Mouse (Mus musculus) limb, embryonic 11.5 days (tissue): ENCODE measurements around the gene Tprn. TPM values are rescaled to one million over a fixed set of nuclear protein-coding genes. Genes with fewer than 3 reads are reported as not detected.

Source experiments
- ATAC-seq: fragments of 200-750 bp; cut with Nextera tagmentation; 2 replicates; pipeline ENCODE4 v1.8.0; 2017; ENCODE audit warnings: low read depth; ENCODE audit not compliant: insufficient number of reproducible peaks, low FRiP score, low TSS enrichment
- DNase-seq: peaks from one replicate; pipeline ENCODE4 v3.0.0-alpha.2; 2015; ENCODE audit warnings: low spot score
- H3K27ac ChIP-seq: fragments of 300-500 bp; sonication (generic); replicated peaks from 2 replicates; pipeline ENCODE4 v1.5.1; 2014; ENCODE audit warnings: low read depth, mild to moderate bottlenecking, low read length
- H3K27me3 ChIP-seq: fragments of 300-500 bp; sonication (generic); 2 replicates; pipeline ENCODE4 v1.6.1; 2014; ENCODE audit warnings: mild to moderate bottlenecking, low read length, mixed read lengths; ENCODE audit not compliant: control insufficient read depth, insufficient read depth
- H3K36me3 ChIP-seq: fragments of 300-500 bp; sonication (generic); 2 replicates; pipeline ENCODE4 v1.6.1; 2014; ENCODE audit warnings: mild to moderate bottlenecking, low read length, moderate library complexity, mixed read lengths; ENCODE audit not compliant: control insufficient read depth, insufficient read depth
- H3K4me1 ChIP-seq: fragments of 300-500 bp; sonication (generic); 2 replicates; pipeline ENCODE4 v1.6.1; 2014; ENCODE audit warnings: low read length, mixed read lengths; ENCODE audit not compliant: control insufficient read depth, insufficient read depth
- H3K4me2 ChIP-seq: fragments of 300-500 bp; sonication (generic); 2 replicates; pipeline ENCODE4 v1.6.1; 2014; ENCODE audit warnings: low read depth, mild to moderate bottlenecking, moderate library complexity; ENCODE audit not compliant: severe bottlenecking
- H3K4me3 ChIP-seq: fragments of 300-500 bp; sonication (generic); 2 replicates; pipeline ENCODE4 v1.5.1; 2014; ENCODE audit warnings: low read depth, low read length
- H3K9ac ChIP-seq: fragments of 300-500 bp; sonication (generic); 2 replicates; pipeline ENCODE4 v1.6.1; 2014; ENCODE audit warnings: mild to moderate bottlenecking, low read length
- H3K9me3 ChIP-seq: fragments of 300-500 bp; sonication (generic); 2 replicates; pipeline ENCODE4 v1.6.1; 2016; ENCODE audit warnings: low read length; ENCODE audit not compliant: control insufficient read depth
- WGBS: fragments of 180-500 bp; shearing (Covaris S2); extraction: QIAGEN DNeasy Blood & Tissue Kit; methylation state at CpG from one replicate; pipeline ENCODE4 v1.1.7; 2014; 5-methylcytosine and 5-hydroxymethylcytosine counted together
- polyA plus RNA-seq: library from polyadenylated mRNA; unstranded; fragments of >200 nt; fragmentation: Nextera tagmentation; extraction: Ambion mirVana; gene quantifications from 2 replicates; pipeline ENCODE4 v1.2.1, GENCODE M21; 2014

Tprn gene
- polyA plus RNA-seq, 1 experiment from 2014 or later: 5.7 TPM

DNA sequence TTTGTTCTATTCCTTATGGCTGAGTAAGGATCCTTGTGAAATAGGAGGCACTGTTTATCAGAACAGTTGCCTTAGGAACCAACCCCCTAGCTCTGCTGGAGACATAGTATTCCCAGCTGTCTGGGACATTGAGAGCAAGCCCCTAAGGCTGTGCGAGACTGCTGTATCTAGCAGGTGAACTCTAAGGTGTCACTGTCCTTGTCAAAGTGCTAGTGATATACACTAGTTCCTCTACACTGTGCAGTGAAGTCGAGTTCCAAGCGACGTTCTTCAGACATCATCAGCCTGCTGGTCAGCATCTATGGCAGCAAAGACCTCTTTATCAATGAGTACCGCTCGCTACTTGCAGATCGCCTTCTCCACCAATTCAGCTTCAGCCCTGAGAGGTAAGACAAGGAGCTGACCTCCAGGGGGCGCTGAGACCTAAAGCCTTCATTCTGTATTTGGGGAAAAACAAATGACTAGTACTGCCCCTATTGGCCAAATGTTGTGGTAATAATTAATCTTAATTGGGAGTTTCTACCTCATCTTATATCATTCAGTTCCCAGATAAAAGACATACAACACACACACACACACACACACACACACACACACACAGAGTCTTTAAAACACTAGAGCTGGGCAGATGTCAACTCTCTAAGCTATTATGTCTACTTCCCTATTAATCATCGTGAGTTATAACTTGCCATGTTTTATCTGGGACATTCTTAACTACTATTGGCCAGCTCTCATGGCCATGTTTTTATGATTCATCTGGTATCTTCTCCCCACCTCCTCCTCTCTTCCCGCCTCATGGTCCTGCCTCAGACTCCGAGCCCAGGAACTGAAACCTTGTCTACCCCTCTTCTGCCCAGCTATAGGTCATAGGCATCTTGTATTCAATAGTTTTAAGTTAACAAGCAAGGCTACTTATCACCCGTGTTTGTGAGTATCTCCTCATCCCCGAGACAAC lies 16.8 kb downstream of the Tprn start:
- no peak overlapping the region for H3K9ac ChIP-seq
- H3K27me3 ChIP-seq: no peaks in the 10 kb centered on the region
- H3K4me3 ChIP-seq: no peak overlapping the region
- H3K4me1 ChIP-seq: no peaks in the 10 kb centered on the region
- peaks cover 43% of the 10 kb centered on the region for H3K36me3 ChIP-seq
- no peaks in the 10 kb centered on the region for H3K9me3 ChIP-seq
- 63% methylated on average over 13 of the region's 13 CpGs for WGBS
- DNase-seq (peak; percentile 87), ATAC-seq (no peak)
- H3K4me2 ChIP-seq: no peak overlapping the region
- no peak overlapping the region for H3K27ac ChIP-seq

DNA sequence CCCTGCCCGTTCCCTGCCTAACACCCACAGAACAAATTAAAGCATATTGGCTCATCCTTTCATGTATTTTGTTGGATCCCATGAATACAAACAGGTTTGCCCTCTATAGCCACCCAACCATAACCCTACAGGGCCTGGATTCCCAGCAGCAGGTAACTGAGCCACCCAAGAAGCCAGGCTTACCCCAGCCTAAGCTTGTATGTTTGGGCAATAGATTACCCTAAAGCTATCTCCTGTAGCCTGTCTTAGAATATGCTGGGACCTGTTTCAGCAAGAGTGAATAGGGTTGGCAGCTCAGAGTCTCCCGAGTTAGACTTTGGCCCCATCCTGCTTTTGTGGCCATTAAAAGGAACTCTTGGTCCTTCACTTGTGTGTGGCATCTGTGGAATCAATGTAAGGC lies 23.1 kb downstream of the Tprn start:
- H3K27ac ChIP-seq: no peak overlapping the region
- H3K4me1 ChIP-seq: no peaks in the 10 kb centered on the region
- WGBS: 91% methylated on average over 2 of the region's 2 CpGs
- H3K9me3 ChIP-seq: no peaks in the 10 kb centered on the region
- H3K27me3 ChIP-seq: peaks cover 29% of the 10 kb centered on the region
- H3K9ac ChIP-seq: no peak overlapping the region
- H3K4me2 ChIP-seq: no peak overlapping the region
- no peak overlapping the region for H3K4me3 ChIP-seq
- H3K36me3 ChIP-seq: peaks cover 23% of the 10 kb centered on the region
- DNase-seq: no peak
- ATAC-seq: no peak

DNA sequence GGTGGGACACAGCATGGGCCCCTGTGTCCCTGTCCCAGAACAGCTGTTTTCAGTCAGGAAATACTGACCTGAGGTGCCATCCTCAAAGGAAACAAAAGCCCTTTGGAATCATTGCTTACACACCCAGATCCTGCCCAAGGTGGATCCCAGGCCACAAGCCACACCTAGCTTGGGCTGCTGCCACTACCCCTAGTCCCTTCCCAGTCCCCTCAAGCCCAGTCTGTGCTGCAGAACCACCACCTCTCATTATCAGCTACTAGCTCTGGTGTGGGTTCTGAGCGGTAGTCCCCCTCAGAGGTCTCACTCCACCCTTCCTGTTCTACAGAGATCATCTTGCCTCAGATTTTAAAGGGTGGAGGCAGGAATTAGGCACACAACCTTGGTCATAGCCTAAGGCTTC lies 23.9 kb downstream of the Tprn start:
- H3K27ac ChIP-seq: no peak overlapping the region
- 67% methylated on average over 1 of the region's 1 CpGs for WGBS
- no peak for DNase-seq
- H3K4me2 ChIP-seq: no peak overlapping the region
- H3K9ac ChIP-seq: no peak overlapping the region
- H3K4me1 ChIP-seq: no peaks in the 10 kb centered on the region
- H3K4me3 ChIP-seq: no peak overlapping the region
- no peaks in the 10 kb centered on the region for H3K9me3 ChIP-seq
- peaks cover 18% of the 10 kb centered on the region; the same call in 1 of the 2 replicates for H3K36me3 ChIP-seq
- ATAC-seq: no peak
- H3K27me3 ChIP-seq: peaks cover 37% of the 10 kb centered on the region

DNA sequence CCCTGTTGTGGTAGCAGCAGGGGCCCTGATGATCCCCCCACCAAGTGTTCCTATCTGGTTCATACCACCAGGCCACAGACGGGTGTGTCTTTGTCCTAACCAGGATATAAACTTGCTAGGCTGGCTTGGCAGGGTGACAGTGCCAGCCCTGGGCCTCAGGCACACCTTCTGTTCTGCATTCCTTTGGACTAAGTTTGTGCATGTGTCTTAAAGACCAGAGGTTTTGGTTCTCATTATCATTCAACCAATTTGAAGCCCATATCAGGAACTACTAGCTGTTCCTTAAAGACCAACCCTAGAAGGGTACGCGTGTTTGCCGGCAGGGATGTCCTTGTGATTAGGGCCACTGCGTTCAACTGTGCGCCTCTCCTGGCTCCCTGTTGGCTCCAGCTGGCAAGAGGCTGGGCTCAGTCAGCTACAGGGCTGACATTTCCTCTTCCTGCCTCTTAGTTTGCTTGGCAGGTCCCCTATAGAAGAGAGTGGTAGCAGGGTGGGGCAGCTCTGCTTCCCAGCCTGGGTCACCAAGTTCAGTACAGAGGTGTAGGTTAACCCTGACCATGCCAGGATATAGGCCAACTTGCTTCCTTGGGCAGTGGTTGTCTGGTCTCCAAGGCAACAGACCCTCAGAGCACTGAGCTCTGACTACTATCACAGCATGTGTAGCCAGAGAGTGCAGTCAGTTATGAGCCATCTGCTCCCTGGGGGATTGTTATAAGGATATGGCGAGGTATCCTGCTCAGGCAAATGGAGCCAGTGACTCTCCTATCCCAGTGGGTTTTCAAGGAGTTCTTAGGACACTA lies 24.6 kb downstream of the Tprn start:
- H3K4me3 ChIP-seq: no peak overlapping the region
- 65% methylated on average over 7 of the region's 7 CpGs for WGBS
- ATAC-seq: no peak
- H3K9ac ChIP-seq: no peak overlapping the region
- H3K4me1 ChIP-seq: peaks cover 1% of the 10 kb centered on the region; the same call in 1 of the 2 replicates
- no peak for DNase-seq
- no peaks in the 10 kb centered on the region for H3K9me3 ChIP-seq
- H3K4me2 ChIP-seq: no peak overlapping the region
- H3K27ac ChIP-seq: no peak overlapping the region
- peaks cover 16% of the 10 kb centered on the region; the same call in 1 of the 2 replicates for H3K36me3 ChIP-seq
- peaks cover 44% of the 10 kb centered on the region for H3K27me3 ChIP-seq

DNA sequence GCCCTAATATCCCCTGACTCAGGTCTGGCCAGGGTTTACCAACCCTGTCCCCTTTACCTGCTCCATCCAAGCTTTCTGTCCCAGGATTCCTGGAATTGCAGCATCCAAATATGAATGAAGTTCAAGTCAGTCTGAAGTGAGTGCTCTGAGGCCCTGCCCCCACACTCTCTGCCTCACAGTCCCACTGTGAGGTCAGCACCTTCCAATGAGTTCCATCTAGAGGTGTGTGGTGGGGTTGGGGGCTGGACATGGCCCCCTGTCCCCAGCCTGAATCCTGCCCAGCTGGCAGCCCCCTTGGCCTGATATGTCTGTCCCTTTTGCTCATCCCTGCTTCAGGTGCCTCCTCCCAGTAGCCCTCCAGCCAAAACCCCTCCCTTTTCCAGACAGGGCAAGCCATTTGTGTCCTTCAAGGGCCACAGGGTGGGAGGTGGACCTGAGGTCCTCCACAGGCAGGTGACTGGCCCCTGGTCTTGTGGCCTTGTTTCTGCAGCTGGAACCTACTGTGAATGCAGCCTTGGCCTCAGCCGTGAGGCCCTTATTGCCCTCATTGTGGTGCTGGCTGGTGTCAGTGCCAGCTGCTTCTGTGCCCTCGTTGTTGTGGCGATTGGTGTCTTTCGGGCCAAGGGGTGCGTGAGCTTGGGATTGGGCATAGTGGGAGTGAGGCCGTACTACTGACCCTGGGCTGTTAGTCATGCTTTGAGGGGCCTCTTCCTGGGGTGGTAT lies 25.7 kb downstream of the Tprn start, which contains the start of gene Tmem210:
Tmem210 (plus strand) TSS at position 219 of the 723 bp plus-strand sequence.
- Histone ChIP-seq H3K27me3 (peaks cover 52% of the 10 kb centered on the region), H3K9ac (no peak within 1 kb of the TSS), H3K36me3 (peaks cover 12% of the 10 kb centered on the region; the same call in 1 of the 2 replicates), H3K4me1 (peaks cover 3% of the 10 kb centered on the region; the same call in 1 of the 2 replicates), H3K4me2 (no peak within 1 kb of the TSS), H3K4me3 (no peak within 1 kb of the TSS), H3K27ac (no peak within 1 kb of the TSS), H3K9me3 (no peaks in the 10 kb centered on the region)
- no peak for ATAC-seq
- no peak for DNase-seq
- WGBS: 79% methylated on average over 6 of the region's 6 CpGs

DNA sequence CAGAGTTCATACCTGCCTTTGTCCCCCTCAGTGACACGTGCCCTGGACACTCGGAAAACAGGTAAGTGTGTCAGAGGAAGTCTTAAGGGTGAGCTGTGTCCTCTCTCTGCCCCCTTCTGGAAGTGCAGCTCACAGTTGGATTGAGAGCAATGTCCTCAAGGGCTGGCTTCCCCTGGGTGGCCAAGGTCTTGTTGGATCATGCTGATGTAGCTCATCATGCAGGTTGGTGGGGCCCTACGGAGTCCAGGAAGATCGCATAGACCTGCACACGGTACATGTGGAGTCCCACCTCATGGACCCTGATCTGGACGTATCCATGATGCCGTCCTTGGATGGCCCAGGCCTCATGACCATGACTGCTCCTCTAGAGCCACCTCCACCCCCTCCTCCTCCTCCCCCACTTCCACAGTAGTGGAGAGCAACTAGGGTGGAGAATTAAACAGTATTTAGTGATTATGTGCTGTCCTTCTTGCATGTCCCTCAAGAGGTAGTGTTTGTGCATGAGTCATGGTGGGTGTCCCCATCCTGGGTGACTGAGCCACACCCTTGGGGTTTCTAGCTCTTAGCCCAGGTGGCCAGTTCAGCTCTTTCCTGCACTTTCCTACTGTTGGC lies 26.4 kb downstream of the Tprn start:
- no peaks in the 10 kb centered on the region for H3K9me3 ChIP-seq
- no peak overlapping the region for H3K4me3 ChIP-seq
- no peak overlapping the region for H3K9ac ChIP-seq
- H3K36me3 ChIP-seq: peaks cover 11% of the 10 kb centered on the region; the same call in 1 of the 2 replicates
- peaks cover 3% of the 10 kb centered on the region; the same call in 1 of the 2 replicates for H3K4me1 ChIP-seq
- 81% methylated on average over 7 of the region's 7 CpGs for WGBS
- H3K4me2 ChIP-seq: no peak overlapping the region
- DNase-seq (no peak), ATAC-seq (no peak)
- H3K27me3 ChIP-seq: peaks cover 55% of the 10 kb centered on the region
- H3K27ac ChIP-seq: no peak overlapping the region

DNA sequence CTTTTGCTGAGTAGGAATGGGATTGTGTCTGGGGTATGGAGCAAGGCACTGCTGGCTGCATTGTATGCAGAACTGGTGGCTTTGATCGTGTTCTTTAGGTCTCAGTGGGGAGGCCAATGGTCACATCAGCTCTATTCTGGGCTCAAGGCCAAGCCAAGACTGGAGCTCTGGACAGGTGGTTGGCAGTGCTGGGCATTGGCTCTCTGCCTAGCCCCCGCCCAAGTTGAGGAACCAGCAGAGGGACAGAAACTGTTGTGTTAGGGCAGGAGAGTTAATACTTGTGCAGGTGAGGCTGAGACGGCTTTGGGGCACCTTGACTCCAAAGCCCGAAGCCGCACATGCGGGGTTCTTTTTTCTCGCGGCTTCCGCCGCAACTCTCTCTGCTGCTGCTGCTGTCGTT lies 27.2 kb downstream of the Tprn start, which contains the start of gene Lrrc26:
Lrrc26 (plus strand) TSS at position 265 of the 400 bp plus-strand sequence.
- Histone ChIP-seq H3K27ac (no peak within 1 kb of the TSS), H3K27me3 (peaks cover 55% of the 10 kb centered on the region), H3K4me3 (no peak within 1 kb of the TSS), H3K36me3 (peaks cover 6% of the 10 kb centered on the region; the same call in 1 of the 2 replicates), H3K4me2 (no peak within 1 kb of the TSS), H3K9me3 (no peaks in the 10 kb centered on the region), H3K4me1 (peaks cover 3% of the 10 kb centered on the region; the same call in 1 of the 2 replicates), H3K9ac (no peak within 1 kb of the TSS)
- no peak for DNase-seq
- ATAC-seq: no peak
- 14% methylated on average over 11 of the region's 11 CpGs for WGBS
